Comparison of ENCODE assay signal across 8 mouse cellular contexts in the genomic region with DNA sequence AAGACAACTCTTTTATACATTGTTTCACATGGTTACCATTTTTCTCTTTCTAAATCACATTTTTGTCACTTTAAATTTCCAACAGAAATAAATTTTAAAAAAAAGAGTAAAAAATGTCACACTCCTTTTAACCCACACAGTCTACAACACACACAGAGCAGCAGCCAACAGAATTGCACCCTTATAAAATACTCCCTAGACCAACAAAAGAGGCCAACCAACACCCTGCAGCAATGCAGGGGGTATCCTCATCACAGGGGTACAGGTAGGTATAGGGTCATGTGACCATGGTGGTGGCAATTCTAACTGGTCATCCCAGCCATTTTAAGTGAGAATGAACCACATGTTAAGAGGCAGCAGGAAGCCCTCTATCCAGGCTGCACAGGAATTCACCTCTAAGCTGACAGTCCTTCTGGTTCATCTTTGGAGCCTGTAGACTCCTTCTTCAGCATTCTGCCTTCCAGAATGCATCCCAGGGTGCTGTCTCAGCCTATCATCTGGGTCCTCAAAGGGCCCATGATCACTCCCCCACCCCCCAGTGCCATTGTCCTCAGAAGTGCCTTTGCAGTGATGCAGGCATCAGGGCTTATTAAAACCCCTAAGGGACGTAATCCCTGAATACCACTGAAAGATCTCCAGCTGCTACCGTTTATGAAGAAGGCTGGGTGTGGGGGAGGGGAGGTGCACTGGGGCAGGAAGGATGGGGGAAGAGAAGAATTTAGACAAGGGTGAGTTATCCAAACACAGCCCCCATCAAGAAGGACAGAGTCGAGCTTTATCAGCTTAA. TPM values are rescaled to one million over a fixed set of nuclear protein-coding genes. Genes with fewer than 3 reads are reported as not detected.
DNase-seq lines count a peak whose midpoint lies in the region; ATAC-seq lines count a peak whose summit lies in the region.

No protein-coding gene starts in this region.

- 4% methylated on average over 3 of the region's 3 CpGs for whole genome bisulfite sequencing in heart, embryonic 11.5 days (ENCODE audit: insufficient replicate concordance)
- WGBS in midbrain, embryonic 11.5 days: 1% methylated on average over 3 of the region's 3 CpGs

- no peak overlapping the region for H3K4me3 ChIP-seq in heart, embryonic 11.5 days (ENCODE audit: low read depth, low read length)
- H3K4me3 ChIP-seq in midbrain, embryonic 11.5 days (ENCODE audit: low read depth, low read length): no peak overlapping the region; the same call in 1 of the 2 replicates

- peak overlapping the region; percentile 1; the same call in 1 of the 2 replicates for H3K4me2 ChIP-seq in heart, embryonic 11.5 days
- peak overlapping the region; percentile 37 for H3K4me2 ChIP-seq in midbrain, embryonic 11.5 days

- H3K9ac ChIP-seq in heart, embryonic 11.5 days (ENCODE audit: low read depth, low read length): no peak overlapping the region
- no peak overlapping the region for H3K9ac ChIP-seq in midbrain, embryonic 11.5 days (ENCODE audit: low read length)

- no peaks in the 10 kb centered on the region for H3K27me3 ChIP-seq in heart, embryonic 11.5 days (ENCODE audit: control insufficient read depth, insufficient read depth, low read length)
- peaks cover 10% of the 10 kb centered on the region; the same call in 1 of the 2 replicates for H3K27me3 ChIP-seq in midbrain, embryonic 11.5 days (ENCODE audit: control insufficient read depth, insufficient read depth, low read length)

- no peak for ATAC-seq in heart, embryonic 11.5 days (replicated peaks; ENCODE audit: insufficient number of reproducible peaks, low FRiP score, low TSS enrichment)
- ATAC-seq in midbrain, embryonic 11.5 days (ENCODE audit: low FRiP score): peak; percentile 84

- no peaks in the 10 kb centered on the region for H3K36me3 ChIP-seq in heart, embryonic 11.5 days (ENCODE audit: control insufficient read depth, insufficient read depth, low read length)
- H3K36me3 ChIP-seq in midbrain, embryonic 11.5 days (ENCODE audit: control insufficient read depth, insufficient read depth, low read length): no peaks in the 10 kb centered on the region

- H3K9me3 ChIP-seq in heart, embryonic 11.5 days (replicated peaks; ENCODE audit: control insufficient read depth, low read length): no peaks in the 10 kb centered on the region
- no peaks in the 10 kb centered on the region for H3K9me3 ChIP-seq in midbrain, embryonic 11.5 days (ENCODE audit: control insufficient read depth, low read length)

- no peak for DNase-seq in heart, adult 8-10 months (ENCODE audit: low spot score)
- DNase-seq in testis, postnatal 10 days (ENCODE audit: low spot score): peak; percentile 46
- DNase-seq in testis, postnatal 14 days (ENCODE audit: low spot score): no peak
- DNase-seq in midbrain, embryonic 11.5 days (ENCODE audit: low spot score, missing footprints): peak; percentile 95
- DNase-seq in cerebellum, adult 8-10 months: no peak
- no peak for DNase-seq in layer of hippocampus, adult 18-20 months (ENCODE audit: low spot score in 2 of 2)
- no peak for DNase-seq in adrenal gland, adult 8-10 months

- H3K27ac ChIP-seq in heart, embryonic 11.5 days (ENCODE audit: low read depth, low read length): peak overlapping the region; percentile 19; the same call in 1 of the 2 replicates
- H3K27ac ChIP-seq in midbrain, embryonic 11.5 days (ENCODE audit: low read depth, low read length): peak overlapping the region; percentile 80

- peaks cover 18% of the 10 kb centered on the region for H3K4me1 ChIP-seq in heart, embryonic 11.5 days (ENCODE audit: control insufficient read depth, insufficient read depth, low read length)
- H3K4me1 ChIP-seq in midbrain, embryonic 11.5 days (ENCODE audit: control insufficient read depth, insufficient read depth, low read length): peaks cover 32% of the 10 kb centered on the region

RNA-seq across cellular contexts. Expression of gene Efna5, which starts 28.1 kb away (rescaled TPM):
- 22.6 and 24.5 TPM in 2 replicates for polyA plus RNA-seq in heart, embryonic 11.5 days (2014; fragmentation: Nextera tagmentation; extraction: Ambion mirVana)
- 10 to 100 TPM; 17.4 to 20.1 (median 19.1) TPM for total RNA-seq in heart, adult 8-10 months (2022)
- polyA plus RNA-seq in midbrain, embryonic 11.5 days (2014; fragmentation: Nextera tagmentation; extraction: Ambion mirVana): 72.5 and 80.5 TPM in 2 replicates
- total RNA-seq in layer of hippocampus, adult 18-20 months (2021): 1 to 10 TPM; 8.2 to 9.8 TPM
- total RNA-seq in adrenal gland, adult 8-10 months (2022): 10 to 100 TPM; 13.8 to 20.8 (median 16.9) TPM

Comparison
In these comparisons a context has a peak if more than half of its experiments do, and no peak if none do; other contexts are left out.
1. DNase-seq: peak in testis, postnatal 10 days (single experiment) and midbrain, embryonic 11.5 days (single experiment); none in heart, adult 8-10 months (single experiment), testis, postnatal 14 days (single experiment), cerebellum, adult 8-10 months (single experiment), layer of hippocampus, adult 18-20 months (0 of 2) and adrenal gland, adult 8-10 months (single experiment).